Mouse (Mus musculus): ENCODE measurements at regions not wholly inside any gene's neighbourhood (a gene's known extent, or its start where the extent isn't known, plus 50 kb on each side); places are given as distances from the start of the nearest gene placed in this dataset.

DNA sequence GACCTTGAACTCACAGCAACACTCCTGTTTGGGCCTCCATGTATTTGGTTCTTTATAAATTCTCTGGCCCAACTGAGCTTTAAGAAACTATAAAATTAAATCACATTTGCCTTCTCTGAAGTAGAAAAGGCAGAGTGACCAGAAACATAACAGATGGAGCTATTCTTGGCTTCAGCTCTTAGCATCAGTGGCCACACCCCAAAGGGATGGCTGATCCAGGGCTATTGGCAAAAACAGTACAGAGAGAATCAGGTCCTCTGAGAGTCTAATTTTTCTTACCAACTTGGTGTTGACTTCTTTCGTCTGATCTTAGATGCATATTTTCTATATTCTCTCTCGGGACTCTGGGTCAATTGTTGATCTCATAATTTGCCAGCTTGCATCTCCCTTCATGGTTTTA lies 103.2 kb upstream of the Arhgap20 start:
- Histone ChIP-seq H3K4me2 (ENCODE audit: insufficient read depth, low read depth, poor library complexity, severe bottlenecking) (no peak overlapping the region), H3K27ac (ENCODE audit: insufficient read depth, low read depth) (no peak overlapping the region), H3K4me1 (ENCODE audit: control insufficient read depth in 1 of 2, insufficient read depth in 2 of 2) (no peaks in the 10 kb centered on the region), H3K9ac (ENCODE audit: insufficient read depth, low read depth) (no peak overlapping the region), H3K27me3 (replicated peaks) (no peaks in the 10 kb centered on the region), H3K36me3 (replicated peaks in 1 of 2; ENCODE audit: control insufficient read depth in 1 of 2, insufficient read depth in 1 of 2, low read length in 1 of 2) (no peaks in the 10 kb centered on the region), H3K79me2 (replicated peaks; ENCODE audit: control insufficient read depth, extremely low read depth, insufficient read depth, poor library complexity, severe bottlenecking) (no peaks in the 10 kb centered on the region), H3K9me3 (replicated peaks; ENCODE audit: low read length) (no peaks in the 10 kb centered on the region), H3K4me3 (replicated peaks in 1 of 3; ENCODE audit: low read depth in 2 of 3, low read length in 2 of 3, poor library complexity in 1 of 3) (no peak overlapping the region)
- dilution Hi-C loops (cut with MboI; ENCODE audit: extremely low pct_ligation_motif_present, extremely low pct_unique_long_range_greater_than_20kb, low sequenced_read_pairs), result no loop called here
- no peak for DNase-seq (ENCODE audit: extremely low read depth)
- TF ChIP-seq JUND (conservative IDR thresholded peaks at IDR 0.05; ENCODE audit: low read depth, low read length) (no peak), GABPA (IDR thresholded peaks at IDR 0.05; ENCODE audit: insufficient replicate concordance, low read depth, low read length) (no peak), ZKSCAN1 (IDR thresholded peaks at IDR 0.05; ENCODE audit: borderline replicate concordance, low read depth, low read length) (no peak), HCFC1 (IDR thresholded peaks at IDR 0.05; ENCODE audit: low read depth, low read length) (no peak), MEF2A (IDR thresholded peaks at IDR 0.05; ENCODE audit: borderline replicate concordance, low read depth, low read length) (no peak), MAFK (IDR thresholded peaks at IDR 0.05; ENCODE audit: insufficient replicate concordance, low read length) (no peak), ZC3H11A (IDR thresholded peaks at IDR 0.05; ENCODE audit: low read depth, low read length) (no peak), TCF12 (IDR thresholded peaks at IDR 0.05; ENCODE audit: low read depth, low read length) (no peak), RAD21 (IDR thresholded peaks at IDR 0.05; ENCODE audit: low read depth, low read length) (no peak), MAX (IDR thresholded peaks at IDR 0.05; ENCODE audit: low read length) (no peak), USF2 (conservative IDR thresholded peaks at IDR 0.05; ENCODE audit: low read depth, low read length) (no peak), POLR2A (IDR thresholded peaks at IDR 0.05; ENCODE audit: low read depth, low read length) (no peak)
- in situ Hi-C loops (cut with MboI; ENCODE audit: low pct_ligation_motif_present, low pct_unique_long_range_greater_than_20kb, low sequenced_read_pairs), result no loop called here

DNA sequence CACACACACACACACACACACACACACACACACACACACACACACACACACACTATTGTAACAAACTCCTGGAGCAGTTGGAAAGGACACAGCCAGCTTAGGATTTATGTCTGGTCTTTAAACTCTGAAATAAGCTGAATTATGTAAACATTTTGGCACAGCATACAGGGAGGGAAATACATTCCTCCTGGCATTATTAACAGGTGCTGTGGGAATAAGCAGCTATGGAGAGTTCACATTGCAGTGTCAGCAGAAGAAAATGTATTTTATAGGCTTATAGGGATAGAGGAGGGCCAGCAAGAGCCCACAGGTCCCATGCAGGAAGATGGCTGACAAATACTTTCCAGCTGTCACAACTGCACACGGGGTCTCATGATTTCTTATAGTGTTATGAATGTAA lies 100.8 kb upstream of the Arhgap20 start:
- TF ChIP-seq ELF1 (IDR thresholded peaks at IDR 0.05; ENCODE audit: low read depth, low read length) (no peak), ZNF384 (IDR thresholded peaks at IDR 0.05; ENCODE audit: low read depth, low read length) (no peak), TBP (conservative IDR thresholded peaks at IDR 0.05; ENCODE audit: low read depth, low read length) (no peak)
- in situ Hi-C loops (cut with MboI; ENCODE audit: low pct_ligation_motif_present, low pct_unique_long_range_greater_than_20kb, low sequenced_read_pairs), result no loop called here
- no peak overlapping the region for H3K9ac ChIP-seq (ENCODE audit: insufficient read depth, low read depth)
- H3K36me3 ChIP-seq (replicated peaks in 1 of 2; ENCODE audit: control insufficient read depth in 1 of 2, insufficient read depth in 1 of 2, low read length in 1 of 2), result no peaks in the 10 kb centered on the region
- H3K79me2 ChIP-seq (replicated peaks; ENCODE audit: control insufficient read depth, extremely low read depth, insufficient read depth, poor library complexity, severe bottlenecking), result no peaks in the 10 kb centered on the region
- no peak for DNase-seq (ENCODE audit: extremely low read depth)
- H3K4me1 ChIP-seq (ENCODE audit: control insufficient read depth in 1 of 2, insufficient read depth in 2 of 2), result no peaks in the 10 kb centered on the region
- no peaks in the 10 kb centered on the region for H3K9me3 ChIP-seq (replicated peaks; ENCODE audit: low read length)
- H3K4me2 ChIP-seq (ENCODE audit: insufficient read depth, low read depth, poor library complexity, severe bottlenecking), result no peak overlapping the region
- no peaks in the 10 kb centered on the region for H3K27me3 ChIP-seq (replicated peaks)
- dilution Hi-C loops (cut with MboI; ENCODE audit: extremely low pct_ligation_motif_present, extremely low pct_unique_long_range_greater_than_20kb, low sequenced_read_pairs), result no loop called here
- H3K4me3 ChIP-seq (replicated peaks in 1 of 3; ENCODE audit: low read depth in 2 of 3, low read length in 2 of 3, poor library complexity in 1 of 3), result no peak overlapping the region
- no peak overlapping the region for H3K27ac ChIP-seq (ENCODE audit: insufficient read depth, low read depth)

DNA sequence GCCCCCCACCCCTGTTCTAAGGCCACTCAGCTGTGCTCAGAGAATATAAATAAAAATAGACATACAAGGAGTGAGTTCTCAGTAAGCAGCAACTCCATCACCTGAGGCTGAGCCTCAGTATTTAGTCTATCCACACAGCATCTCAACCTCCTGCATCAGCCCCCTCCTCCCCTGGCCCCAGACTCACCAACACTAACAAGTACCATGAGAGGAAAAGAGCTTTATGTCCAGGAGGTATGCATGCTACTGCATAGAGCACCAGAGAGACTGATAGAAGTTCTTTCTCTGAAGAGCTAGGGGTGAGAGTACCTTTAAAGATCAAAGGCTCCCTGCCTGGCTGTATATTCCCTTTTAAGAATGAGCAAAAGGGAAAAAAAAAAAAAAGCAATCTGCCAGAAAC lies 100.3 kb upstream of the Arhgap20 start:
- H3K4me2 ChIP-seq (ENCODE audit: insufficient read depth, low read depth, poor library complexity, severe bottlenecking), result no peak overlapping the region
- DNase-seq (ENCODE audit: extremely low read depth), result no peak
- H3K4me3 ChIP-seq (replicated peaks in 1 of 3; ENCODE audit: low read depth in 2 of 3, low read length in 2 of 3, poor library complexity in 1 of 3), result no peak overlapping the region
- H3K27me3 ChIP-seq (replicated peaks), result no peaks in the 10 kb centered on the region
- H3K79me2 ChIP-seq (replicated peaks; ENCODE audit: control insufficient read depth, extremely low read depth, insufficient read depth, poor library complexity, severe bottlenecking), result no peaks in the 10 kb centered on the region
- in situ Hi-C loops (cut with MboI; ENCODE audit: low pct_ligation_motif_present, low pct_unique_long_range_greater_than_20kb, low sequenced_read_pairs), result no loop called here
- TF ChIP-seq MAX (IDR thresholded peaks at IDR 0.05; ENCODE audit: low read length) (no peak), NELFE (IDR thresholded peaks at IDR 0.05; ENCODE audit: low read depth, low read length) (no peak), USF2 (conservative IDR thresholded peaks at IDR 0.05; ENCODE audit: low read depth, low read length) (no peak), EP300 (IDR thresholded peaks at IDR 0.05; ENCODE audit: low read length) (no peak), ETS1 (conservative IDR thresholded peaks at IDR 0.05; ENCODE audit: low read depth, low read length) (no peak), TBP (conservative IDR thresholded peaks at IDR 0.05; ENCODE audit: low read depth, low read length) (no peak), ELF1 (IDR thresholded peaks at IDR 0.05; ENCODE audit: low read depth, low read length) (no peak), POLR2A (IDR thresholded peaks at IDR 0.05; ENCODE audit: low read depth, low read length) (no peak), MXI1 (IDR thresholded peaks at IDR 0.05; ENCODE audit: low read depth, low read length) (no peak), UBTF (IDR thresholded peaks at IDR 0.05; ENCODE audit: low read depth, low read length) (no peak), E2F4 (IDR thresholded peaks at IDR 0.05; ENCODE audit: insufficient replicate concordance, low read depth, low read length) (no peak), PAX5 (IDR thresholded peaks at IDR 0.05; ENCODE audit: low read length) (no peak), CHD2 (IDR thresholded peaks at IDR 0.05; ENCODE audit: low read length) (no peak), CTCF (conservative IDR thresholded peaks at IDR 0.05 in 1 of 2, IDR thresholded peaks at IDR 0.05 in 1 of 2; ENCODE audit: low read depth in 2 of 2, low read length in 2 of 2) (no peak), IRF4 (IDR thresholded peaks at IDR 0.05; ENCODE audit: low read depth, low read length) (no peak), CHD1 (IDR thresholded peaks at IDR 0.05; ENCODE audit: low read depth, low read length) (no peak), ZMIZ1 (IDR thresholded peaks at IDR 0.05; ENCODE audit: low read depth, low read length) (no peak), SMC3 (IDR thresholded peaks at IDR 0.05; ENCODE audit: low read depth, low read length) (no peak)
- H3K4me1 ChIP-seq (ENCODE audit: control insufficient read depth in 1 of 2, insufficient read depth in 2 of 2), result no peaks in the 10 kb centered on the region
- dilution Hi-C loops (cut with MboI; ENCODE audit: extremely low pct_ligation_motif_present, extremely low pct_unique_long_range_greater_than_20kb, low sequenced_read_pairs), result no loop called here
- no peak overlapping the region for H3K27ac ChIP-seq (ENCODE audit: insufficient read depth, low read depth)
- no peaks in the 10 kb centered on the region for H3K36me3 ChIP-seq (replicated peaks in 1 of 2; ENCODE audit: control insufficient read depth in 1 of 2, insufficient read depth in 1 of 2, low read length in 1 of 2)
- H3K9me3 ChIP-seq (replicated peaks; ENCODE audit: low read length), result no peaks in the 10 kb centered on the region
- no peak overlapping the region for H3K9ac ChIP-seq (ENCODE audit: insufficient read depth, low read depth)
